Mouse (Mus musculus) forebrain, embryonic 11.5 days (tissue): ENCODE measurements around the gene Sh2b3. TPM values are rescaled to one million over a fixed set of nuclear protein-coding genes. Genes with fewer than 3 reads are reported as not detected.

Source experiments
- ATAC-seq: fragments of 200-750 bp; cut with Nextera tagmentation; replicated peaks from 2 replicates; pipeline ENCODE4 v1.8.0; 2017; ENCODE audit warnings: moderate TSS enrichment; ENCODE audit not compliant: low FRiP score
- DNase-seq: peaks from one replicate; pipeline ENCODE4 v3.0.0-alpha.2; 2017; ENCODE audit warnings: low spot score
- H3K27ac ChIP-seq: fragments of 300-500 bp; sonication (generic); 2 replicates; pipeline ENCODE4 v1.5.1; 2014; ENCODE audit warnings: low read depth, low read length
- H3K27me3 ChIP-seq: fragments of 300-500 bp; sonication (generic); 2 replicates; pipeline ENCODE4 v1.6.1; 2014; ENCODE audit warnings: mild to moderate bottlenecking, low read length, mixed read lengths; ENCODE audit not compliant: control insufficient read depth, insufficient read depth
- H3K36me3 ChIP-seq: fragments of 300-500 bp; sonication (generic); 2 replicates; pipeline ENCODE4 v1.6.1; 2014; ENCODE audit warnings: mild to moderate bottlenecking, low read length, moderate library complexity, mixed read lengths; ENCODE audit not compliant: control insufficient read depth, insufficient read depth
- H3K4me1 ChIP-seq: fragments of 300-500 bp; sonication (generic); replicated peaks from 2 replicates; pipeline ENCODE4 v1.6.1; 2014; ENCODE audit warnings: low read length, mixed read lengths; ENCODE audit not compliant: control insufficient read depth, insufficient read depth
- H3K4me2 ChIP-seq: fragments of 300-500 bp; sonication (generic); 2 replicates; pipeline ENCODE4 v1.6.1; 2014; ENCODE audit warnings: low read depth, mild to moderate bottlenecking, low read length, moderate library complexity, mixed read lengths; ENCODE audit not compliant: severe bottlenecking
- H3K4me3 ChIP-seq: fragments of 300-500 bp; sonication (generic); 2 replicates; pipeline ENCODE4 v1.5.1; 2014; ENCODE audit warnings: low read depth, low read length
- H3K9ac ChIP-seq: fragments of 300-500 bp; sonication (generic); 2 replicates; pipeline ENCODE4 v1.6.1; 2014; ENCODE audit warnings: low read length
- H3K9me3 ChIP-seq: fragments of 300-500 bp; sonication (generic); 2 replicates; pipeline ENCODE4 v1.6.1; 2016; ENCODE audit warnings: low read length, mixed read lengths; ENCODE audit not compliant: control insufficient read depth
- WGBS: fragments of 180-500 bp; shearing (Covaris S2); extraction: QIAGEN DNeasy Blood & Tissue Kit; methylation state at CpG from one replicate; pipeline ENCODE4 v1.1.7; 2014; 5-methylcytosine and 5-hydroxymethylcytosine counted together
- polyA plus RNA-seq: library from polyadenylated mRNA; unstranded; fragments of >200 nt; fragmentation: Nextera tagmentation; extraction: Ambion mirVana; gene quantifications from 2 replicates; pipeline ENCODE4 v1.2.1, GENCODE M21; 2014

The Sh2b3 gene
- polyA plus RNA-seq, 1 experiment from 2014 or later = 9.8 TPM

DNA sequence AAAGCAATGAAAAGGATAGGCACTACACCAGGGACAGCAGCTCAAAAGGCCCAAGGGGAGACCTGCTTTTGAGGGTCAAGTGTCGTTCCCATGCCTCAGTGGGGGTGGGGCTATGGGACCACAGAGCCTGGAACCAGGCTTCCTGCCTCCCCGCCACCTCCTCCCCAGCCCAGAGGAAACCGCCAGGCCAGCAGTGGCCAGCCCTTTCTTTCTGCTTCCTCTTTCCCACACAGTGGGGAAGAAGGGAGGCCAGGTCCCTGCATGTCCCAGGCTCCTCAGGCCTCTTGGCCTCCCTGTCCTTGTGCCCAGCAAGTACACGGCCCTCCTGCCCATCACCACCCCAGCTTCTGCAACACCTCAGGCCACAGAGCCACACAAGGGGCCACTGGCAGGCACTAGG lies 13.3 kb downstream of the Sh2b3 start:
- 68% methylated on average over 4 of the region's 4 CpGs for WGBS
- DNase-seq (no peak), ATAC-seq (no peak)
- Histone ChIP-seq H3K9ac (no peak overlapping the region), H3K4me2 (no peak overlapping the region), H3K4me3 (no peak overlapping the region), H3K4me1 (peaks cover 10% of the 10 kb centered on the region; the same call in 1 of the 2 replicates), H3K27me3 (peaks cover 14% of the 10 kb centered on the region), H3K9me3 (no peaks in the 10 kb centered on the region), H3K36me3 (no peaks in the 10 kb centered on the region; the same call in 1 of the 2 replicates), H3K27ac (no peak overlapping the region)

- WGBS = 86% methylated on average over 1 of the region's 1 CpGs
- peaks cover 6% of the 10 kb centered on the region; the same call in 1 of the 2 replicates for H3K4me1 ChIP-seq
- H3K27ac ChIP-seq = no peak overlapping the region
- H3K4me2 ChIP-seq = no peak overlapping the region
- H3K9ac ChIP-seq = no peak overlapping the region
- no peak overlapping the region for H3K4me3 ChIP-seq
- no peaks in the 10 kb centered on the region; the same call in 1 of the 2 replicates for H3K36me3 ChIP-seq
- DNase-seq (no peak), ATAC-seq (no peak)
- peaks cover 12% of the 10 kb centered on the region for H3K27me3 ChIP-seq
- H3K9me3 ChIP-seq = no peaks in the 10 kb centered on the region
Measured at GRCm38 (mm10) chr5:121823668-121824067, 13.8 kb downstream of the Sh2b3 start.

GRCm38 (mm10) chr5:121822786-121823505 lies 14.5 kb downstream of the Sh2b3 start:
- H3K27me3 ChIP-seq = peaks cover 4% of the 10 kb centered on the region
- WGBS = 76% methylated on average over 7 of the region's 7 CpGs
- no peaks in the 10 kb centered on the region for H3K9me3 ChIP-seq
- no peak overlapping the region for H3K9ac ChIP-seq
- no peak overlapping the region for H3K4me2 ChIP-seq
- H3K36me3 ChIP-seq = peaks cover 7% of the 10 kb centered on the region; the same call in 1 of the 2 replicates
- H3K4me1 ChIP-seq = no peaks in the 10 kb centered on the region; the same call in 1 of the 2 replicates
- ATAC-seq (no peak), DNase-seq (no peak)
- H3K4me3 ChIP-seq = no peak overlapping the region
- H3K27ac ChIP-seq = no peak overlapping the region

- Histone ChIP-seq H3K9me3 (no peaks in the 10 kb centered on the region), H3K36me3 (peaks cover 10% of the 10 kb centered on the region; the same call in 1 of the 2 replicates), H3K27me3 (no peaks in the 10 kb centered on the region), H3K4me1 (no peaks in the 10 kb centered on the region), H3K27ac (no peak overlapping the region), H3K4me2 (no peak overlapping the region), H3K9ac (no peak overlapping the region), H3K4me3 (no peak overlapping the region)
- 76% methylated on average over 5 of the region's 5 CpGs for WGBS
- DNase-seq = no peak
- no peak for ATAC-seq
Measured at GRCm38 (mm10) chr5:121821552-121821951, 15.9 kb downstream of the Sh2b3 start.

GRCm38 (mm10) chr5:121821116-121821515 lies 16.3 kb downstream of the Sh2b3 start:
- no peaks in the 10 kb centered on the region for H3K4me1 ChIP-seq
- no peak overlapping the region for H3K4me2 ChIP-seq
- H3K27me3 ChIP-seq = no peaks in the 10 kb centered on the region
- no peak overlapping the region for H3K9ac ChIP-seq
- no peak overlapping the region for H3K4me3 ChIP-seq
- peaks cover 10% of the 10 kb centered on the region; the same call in 1 of the 2 replicates for H3K36me3 ChIP-seq
- no peaks in the 10 kb centered on the region for H3K9me3 ChIP-seq
- WGBS = 91% methylated on average over 5 of the region's 5 CpGs
- no peak for DNase-seq
- no peak for ATAC-seq
- no peak overlapping the region for H3K27ac ChIP-seq

- Histone ChIP-seq H3K27ac (no peak overlapping the region), H3K27me3 (no peaks in the 10 kb centered on the region), H3K4me2 (no peak overlapping the region), H3K9me3 (no peaks in the 10 kb centered on the region), H3K36me3 (peaks cover 10% of the 10 kb centered on the region; the same call in 1 of the 2 replicates), H3K4me1 (no peaks in the 10 kb centered on the region), H3K4me3 (no peak overlapping the region), H3K9ac (no peak overlapping the region)
- DNase-seq = no peak
- ATAC-seq = no peak
- WGBS = 91% methylated on average over 3 of the region's 3 CpGs
Measured at GRCm38 (mm10) chr5:121820657-121821056, 16.8 kb downstream of the Sh2b3 start.

GRCm38 (mm10) chr5:121820161-121820560 lies 17.3 kb downstream of the Sh2b3 start:
- DNase-seq (no peak), ATAC-seq (no peak)
- WGBS = 90% methylated on average over 2 of the region's 2 CpGs
- Histone ChIP-seq H3K27ac (no peak overlapping the region), H3K27me3 (no peaks in the 10 kb centered on the region), H3K9ac (no peak overlapping the region), H3K4me1 (no peaks in the 10 kb centered on the region), H3K4me2 (no peak overlapping the region), H3K4me3 (no peak overlapping the region), H3K36me3 (peaks cover 10% of the 10 kb centered on the region; the same call in 1 of the 2 replicates), H3K9me3 (no peaks in the 10 kb centered on the region)

DNA sequence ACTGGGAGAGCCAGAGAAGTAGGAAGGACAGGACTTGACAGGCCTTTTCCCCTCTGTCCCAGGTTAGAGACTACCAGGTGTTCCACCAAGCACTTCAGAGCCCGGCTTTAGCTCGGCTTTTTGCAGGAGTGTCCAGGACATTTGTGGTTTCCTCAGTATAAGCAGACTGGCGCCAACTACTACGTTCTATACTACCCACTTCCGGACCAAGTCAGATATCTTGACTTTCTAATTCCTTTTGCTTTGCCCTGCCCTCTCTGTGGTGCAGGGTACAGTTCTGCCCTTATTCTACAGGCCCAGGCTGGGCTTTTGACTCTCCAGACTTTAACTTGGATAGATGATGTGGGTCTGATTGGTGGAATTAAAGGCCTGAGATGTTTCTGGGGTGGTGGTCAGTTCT lies 17.9 kb downstream of the Sh2b3 start:
- no peak overlapping the region for H3K9ac ChIP-seq
- H3K4me1 ChIP-seq = no peaks in the 10 kb centered on the region
- H3K4me3 ChIP-seq = no peak overlapping the region
- no peak overlapping the region for H3K27ac ChIP-seq
- DNase-seq = no peak
- ATAC-seq = no peak
- peaks cover 10% of the 10 kb centered on the region; the same call in 1 of the 2 replicates for H3K36me3 ChIP-seq
- no peaks in the 10 kb centered on the region for H3K9me3 ChIP-seq
- no peak overlapping the region for H3K4me2 ChIP-seq
- 91% methylated on average over 5 of the region's 5 CpGs for WGBS
- H3K27me3 ChIP-seq = no peaks in the 10 kb centered on the region

- H3K4me1 ChIP-seq = no peaks in the 10 kb centered on the region
- no peaks in the 10 kb centered on the region for H3K9me3 ChIP-seq
- H3K9ac ChIP-seq = no peak overlapping the region
- H3K27ac ChIP-seq = no peak overlapping the region
- peaks cover 10% of the 10 kb centered on the region; the same call in 1 of the 2 replicates for H3K36me3 ChIP-seq
- ATAC-seq (no peak), DNase-seq (no peak)
- no peaks in the 10 kb centered on the region for H3K27me3 ChIP-seq
- H3K4me3 ChIP-seq = no peak overlapping the region
- no peak overlapping the region for H3K4me2 ChIP-seq
- WGBS = 93% methylated on average over 4 of the region's 4 CpGs
Measured at GRCm38 (mm10) chr5:121818862-121819261, 18.6 kb downstream of the Sh2b3 start.
